Mouse (Mus musculus) ES-E14 (cell line): ENCODE measurements around the gene Zfp704. TPM values are rescaled to one million over a fixed set of nuclear protein-coding genes. Genes with fewer than 3 reads are reported as not detected.

Experiments used
- DNase-seq: peaks from one replicate; pipeline ENCODE4 v3.0.0-alpha.2; 2013; ENCODE audit warnings: low read depth, low spot score
- H3K27ac ChIP-seq: 2 replicates; pipeline ENCODE4 v1.5.1; 2012; ENCODE audit warnings: low read depth, mild to moderate bottlenecking, low read length, moderate library complexity, mixed read lengths; ENCODE audit not compliant: poor library complexity, insufficient read depth, severe bottlenecking
- H3K36me3 ChIP-seq: 2 replicates; pipeline ENCODE4 v1.6.1; 2012; ENCODE audit warnings: mild to moderate bottlenecking, low read length, moderate library complexity, mixed read lengths; ENCODE audit not compliant: control insufficient read depth, poor library complexity, insufficient read depth, severe bottlenecking
- H3K4me1 ChIP-seq, 2 experiments: fragments of 150-350 bp in 1 of 2; sonication (generic) in 1 of 2; 2 replicates each; pipeline ENCODE4 v1.6.1; 2012; ENCODE audit warnings: low read length in 2 of 2, mild to moderate bottlenecking in 1 of 2, mixed read lengths in 1 of 2; ENCODE audit not compliant: control insufficient read depth in 2 of 2, insufficient read depth in 2 of 2, poor library complexity in 1 of 2
- H3K4me3 ChIP-seq, 2 experiments: fragments of 150-350 bp in 1 of 2; sonication (generic) in 1 of 2; 2 replicates each; pipeline ENCODE4 v1.5.1; 2012; ENCODE audit warnings: low read length in 2 of 2, low read depth in 1 of 2, mild to moderate bottlenecking in 1 of 2, mixed read lengths in 1 of 2; ENCODE audit not compliant: insufficient read depth in 1 of 2, poor library complexity in 1 of 2, severe bottlenecking in 1 of 2
- H3K9ac ChIP-seq: 2 replicates; pipeline ENCODE4 v1.6.1; 2012; ENCODE audit warnings: low read depth, mild to moderate bottlenecking, low read length, mixed read lengths; ENCODE audit not compliant: poor library complexity, insufficient read depth, severe bottlenecking
- H3K9me3 ChIP-seq: fragments of 150-350 bp; sonication (generic); 2 replicates; pipeline ENCODE4 v1.6.1; 2012; ENCODE audit warnings: low read depth, mild to moderate bottlenecking, low read length; ENCODE audit not compliant: control insufficient read depth, insufficient read depth
- CHD2 ChIP-seq: IDR thresholded peaks from 2 replicates; pipeline ENCODE4 v1.6.1; 2014; ENCODE audit warnings: mild to moderate bottlenecking, low read depth, low read length, inconsistent platforms
- HCFC1 ChIP-seq: IDR thresholded peaks from 2 replicates; pipeline ENCODE4 v1.6.1; 2012; ENCODE audit warnings: low read length, inconsistent platforms, borderline replicate concordance; ENCODE audit not compliant: insufficient read depth
- MAFK ChIP-seq: IDR thresholded peaks from 2 replicates; pipeline ENCODE4 v1.6.1; 2014; ENCODE audit warnings: mild to moderate bottlenecking, low read depth, low read length, inconsistent platforms; ENCODE audit not compliant: insufficient read depth
- ZC3H11A ChIP-seq: IDR thresholded peaks from 2 replicates; pipeline ENCODE4 v1.6.1; 2012; ENCODE audit warnings: low read depth, mild to moderate bottlenecking, inconsistent platforms, low read length, borderline replicate concordance
- ZNF384 ChIP-seq: IDR thresholded peaks from 2 replicates; pipeline ENCODE4 v1.6.1; 2012; ENCODE audit warnings: low read depth, low read length, inconsistent platforms
- in situ Hi-C, 2 experiments: fragments of 600-800 bp; cut with MboI; formaldehyde crosslinking; loops; one replicate each; pipeline ENCODE4 v1.15.1; 2025; ENCODE audit warnings: low sequenced_read_pairs in 2 of 2, inconsistent platforms in 1 of 2; ENCODE audit not compliant: unreplicated experiment in 2 of 2
- total RNA-seq: library from RNA; depleted of rRNA; stranded (reverse); fragments of 300-350 nt; gene quantifications from 2 replicates; pipeline ENCODE4 v1.2.3, GENCODE M21; 2012

The Zfp704 gene
- total RNA-seq, 1 experiment: 11.4 TPM

GRCm38 (mm10) chr3:9552332-9552731 is 57.6 kb downstream of the Zfp704 start:
- in situ Hi-C loops: no loop called here
- Histone ChIP-seq H3K36me3 (peaks cover 3% of the 10 kb centered on the region; the same call in 1 of the 2 replicates), H3K9me3 (no peaks in the 10 kb centered on the region), H3K4me1 (peaks cover 2 to 8% of the 10 kb centered on the region in 2 experiments; a peak in 2 of 4 replicates), H3K27ac (no peak overlapping the region), H3K4me3 (no peak overlapping the region), H3K9ac (no peak overlapping the region)
- DNase-seq: no peak
- TF ChIP-seq ZNF384: no peak
- no peak for TF ChIP-seq CHD2
- TF ChIP-seq MAFK: no peak
- TF ChIP-seq HCFC1: no peak
- no peak for TF ChIP-seq ZC3H11A

DNA sequence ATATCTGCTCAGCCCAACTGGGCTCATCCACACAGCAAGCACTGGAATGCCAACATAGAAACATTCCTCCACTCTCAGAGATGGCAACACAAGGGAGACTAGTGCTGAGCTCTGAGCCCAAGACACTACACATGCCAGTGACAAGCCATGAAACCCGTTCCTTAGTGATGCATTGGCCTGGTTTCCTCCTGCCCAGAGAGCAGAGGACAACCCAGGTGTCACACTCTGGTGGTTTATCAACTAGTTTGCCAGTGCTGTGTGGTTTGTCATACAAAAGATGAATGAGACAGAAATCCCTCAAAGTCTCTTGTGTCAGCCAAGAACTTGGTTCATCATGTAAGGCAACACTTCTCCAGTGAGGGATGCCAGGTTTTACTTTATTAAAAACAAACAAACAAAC is 59.0 kb downstream of the Zfp704 start:
- TF ChIP-seq ZC3H11A: no peak
- TF ChIP-seq HCFC1: no peak
- TF ChIP-seq ZNF384: no peak
- TF ChIP-seq MAFK: no peak
- TF ChIP-seq CHD2: no peak
- Histone ChIP-seq H3K9me3 (no peaks in the 10 kb centered on the region), H3K9ac (no peak overlapping the region), H3K4me3 (no peak overlapping the region), H3K27ac (no peak overlapping the region), H3K36me3 (peaks cover 3% of the 10 kb centered on the region; the same call in 1 of the 2 replicates), H3K4me1 (peaks cover 7 to 16% of the 10 kb centered on the region in 2 experiments; a peak in 2 of 4 replicates)
- in situ Hi-C loops: no loop called here
- no peak for DNase-seq

- Histone ChIP-seq H3K4me3 (no peak overlapping the region), H3K4me1 (peaks cover 7 to 22% of the 10 kb centered on the region in 2 experiments; a peak in 2 of 4 replicates), H3K27ac (no peak overlapping the region), H3K9me3 (no peaks in the 10 kb centered on the region), H3K36me3 (peaks cover 3% of the 10 kb centered on the region; the same call in 1 of the 2 replicates), H3K9ac (no peak overlapping the region)
- in situ Hi-C loops: no loop called here
- DNase-seq: no peak
- no peak for TF ChIP-seq ZNF384
- no peak for TF ChIP-seq MAFK
- TF ChIP-seq HCFC1: no peak
- no peak for TF ChIP-seq CHD2
- TF ChIP-seq ZC3H11A: no peak
Observed at GRCm38 (mm10) chr3:9549815-9550214, 60.1 kb downstream of the Zfp704 start.

- Histone ChIP-seq H3K9me3 (no peaks in the 10 kb centered on the region), H3K9ac (no peak overlapping the region), H3K36me3 (peaks cover 3% of the 10 kb centered on the region; the same call in 1 of the 2 replicates), H3K4me1 (peaks cover 7 to 22% of the 10 kb centered on the region in 2 experiments; a peak in 3 of 4 replicates), H3K4me3 (no peak overlapping the region), H3K27ac (no peak overlapping the region)
- TF ChIP-seq ZC3H11A (no peak), HCFC1 (no peak), CHD2 (no peak), ZNF384 (no peak), MAFK (no peak)
- no peak for DNase-seq
- in situ Hi-C loops: no loop called here
Observed at GRCm38 (mm10) chr3:9548188-9548587, 61.7 kb downstream of the Zfp704 start.
